Mouse (Mus musculus) liver, adult 2 months (tissue): ENCODE data around the gene Gm6657.

ENCODE experiments used
- CTCF ChIP-seq: fragments of 200-500 bp; IDR thresholded peaks from 2 replicates; pipeline ENCODE4 v1.5.1; 2011; ENCODE audit warnings: low read depth, low read length, control low read depth
- POLR2A ChIP-seq: fragments of 200-500 bp; IDR thresholded peaks from 2 replicates; pipeline ENCODE4 v1.6.1; 2011; ENCODE audit warnings: low read length, control low read depth; ENCODE audit not compliant: insufficient read depth; ENCODE audit errors: extremely low read depth

- TF ChIP-seq CTCF (no peak), POLR2A (no peak)
These were observed 25.3 kb downstream of the Gm6657 start for GRCm38 (mm10) chr12:78219191-78219825.
